Mouse (Mus musculus): ENCODE results near the gene Timmdc1.

The Timmdc1 gene

GRCm38 (mm10) chr16:38522129-38523084, at the start of gene Timmdc1:
Gene Timmdc1 (minus strand): TSS chr16:38522663.
- peak; percentile 98 for DNase-seq

- no peak for DNase-seq
Measured at GRCm38 (mm10) chr16:38571481-38571880, 49.0 kb upstream of the Timmdc1 start.

GRCm38 (mm10) chr16:38568192-38568591, 45.7 kb upstream of the Timmdc1 start:
- no peak for DNase-seq

- DNase-seq: no peak
Measured at GRCm38 (mm10) chr16:38563516-38563915, 41.1 kb upstream of the Timmdc1 start.

DNA sequence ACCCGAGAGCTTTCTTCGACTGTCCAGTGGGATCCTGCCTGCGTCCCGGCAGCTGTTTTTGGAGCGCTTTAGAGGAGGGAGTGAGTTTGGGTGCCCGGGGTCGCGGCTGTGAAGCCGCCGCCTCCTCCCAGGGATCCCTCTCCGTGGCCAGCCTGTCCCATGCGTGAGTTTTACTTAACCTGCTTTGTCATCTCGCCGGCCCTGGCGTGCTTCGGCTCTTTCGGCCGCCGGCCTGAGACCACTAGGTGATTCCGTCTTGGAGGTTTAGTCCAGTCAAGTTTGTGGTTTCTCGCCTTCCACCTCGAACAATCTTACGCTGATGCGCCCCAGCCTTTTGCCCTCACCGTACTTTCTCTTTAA, 40.5 kb upstream of the Timmdc1 start:
- no peak for DNase-seq

DNA sequence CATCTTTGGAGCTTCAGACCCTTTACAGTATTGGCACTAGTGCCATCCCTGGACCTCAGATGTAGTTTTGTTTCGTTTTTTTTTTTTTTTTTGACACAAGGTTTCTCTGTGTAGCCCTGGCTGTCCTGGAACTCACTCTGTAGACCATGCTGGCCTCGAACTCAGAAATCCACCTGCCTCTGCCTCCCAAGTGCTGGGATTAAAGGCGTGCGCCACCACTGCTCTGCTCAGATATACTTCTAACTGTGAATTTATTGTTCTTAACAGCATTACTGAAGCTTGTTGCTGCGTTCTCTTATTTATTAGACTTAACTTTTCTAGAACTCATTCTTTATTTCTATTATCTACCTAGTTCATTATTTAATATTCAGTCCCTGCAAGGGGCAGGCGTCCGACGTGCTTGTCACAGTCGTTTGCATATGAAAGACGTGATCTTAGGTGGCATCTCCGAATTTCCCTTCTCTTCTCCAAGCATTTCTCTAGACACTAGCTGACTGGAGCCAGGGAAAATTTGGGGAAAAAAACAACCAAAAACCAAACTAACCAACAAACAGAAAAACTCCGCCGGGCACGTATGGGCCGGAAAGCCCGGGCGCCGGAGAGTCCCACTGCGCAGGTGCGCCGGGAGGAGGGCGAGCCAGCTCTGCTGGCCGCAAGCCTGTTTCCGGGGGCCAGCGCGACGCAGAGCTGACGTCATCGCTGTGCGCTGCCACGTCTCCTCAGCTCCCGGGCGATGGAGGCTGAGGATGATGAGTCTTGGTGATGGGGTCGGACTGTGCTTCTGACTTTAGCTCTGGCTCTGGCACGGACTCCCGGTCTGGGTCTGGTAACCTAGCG, 39.9 kb upstream of the Timmdc1 start:
- peak; percentile 96 for DNase-seq

- DNase-seq: no peak
Measured at GRCm38 (mm10) chr16:38558221-38558748, 35.8 kb upstream of the Timmdc1 start, which contains the start of gene Tmem39a. Gene Tmem39a (plus strand): TSS chr16:38558698.

DNA sequence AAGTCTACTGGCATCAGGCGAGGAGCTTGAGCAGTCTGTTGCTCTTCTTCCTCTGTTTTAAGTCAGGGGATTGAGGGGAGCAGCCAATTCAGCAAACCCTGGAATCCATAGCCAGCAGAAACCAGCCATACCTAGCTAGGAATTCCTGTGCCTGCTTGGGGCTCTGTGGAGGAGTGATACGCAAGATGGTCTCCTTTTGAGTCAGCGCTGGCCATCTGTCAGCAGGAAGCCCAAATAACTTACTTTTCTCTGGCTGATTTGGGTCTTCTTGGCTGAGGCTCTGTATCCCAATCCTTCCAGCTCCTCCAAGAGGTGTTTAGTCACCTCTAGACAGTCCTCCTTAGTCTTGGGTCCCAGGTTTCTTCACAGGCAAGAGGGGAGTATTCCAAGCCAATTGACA, 33.5 kb upstream of the Timmdc1 start:
- DNase-seq: no peak

DNA sequence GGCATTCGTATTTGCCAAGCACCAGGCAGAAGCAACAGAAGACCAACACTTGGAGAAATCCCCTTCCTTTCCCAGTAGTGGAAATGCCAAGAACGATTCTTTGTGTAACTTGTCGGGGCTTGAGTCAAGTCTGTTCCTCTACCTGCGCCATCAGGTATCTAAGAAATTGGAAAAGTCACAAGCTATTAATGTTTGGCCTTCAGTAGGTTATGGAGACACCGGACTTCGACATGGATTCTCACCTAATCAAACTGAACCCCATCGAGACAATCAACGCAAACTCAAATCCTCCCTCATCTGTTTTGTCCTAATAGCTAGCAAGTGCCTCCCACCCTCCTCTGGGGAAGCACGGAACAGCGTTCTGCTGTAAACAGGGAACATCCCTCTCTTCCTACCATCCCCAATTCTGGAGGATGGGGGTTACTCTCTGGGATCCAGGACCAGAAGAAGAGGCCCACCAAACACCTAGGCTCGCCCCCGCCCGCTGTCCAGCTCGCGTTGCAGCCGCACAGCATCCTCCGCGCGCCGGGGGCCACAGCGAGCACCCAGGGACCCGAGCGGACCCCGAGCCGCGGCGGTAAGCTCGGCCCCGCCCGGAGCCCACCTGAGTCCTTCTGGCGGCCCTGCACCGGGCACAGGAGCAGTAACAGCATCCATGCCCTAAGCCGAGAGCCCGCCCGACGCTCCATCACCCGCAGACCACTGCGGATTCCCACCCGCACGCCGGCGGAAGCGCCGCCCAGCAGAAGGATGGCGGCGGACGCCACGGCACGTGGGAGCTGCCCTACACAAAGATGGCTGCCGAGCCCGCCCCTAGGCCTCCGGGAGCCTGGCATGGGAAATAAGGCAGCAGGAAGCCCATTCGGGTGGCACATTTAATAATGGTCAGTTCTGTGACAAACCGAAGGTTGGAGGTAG, 27.3 kb upstream of the Timmdc1 start, which contains the start of gene Poglut1:
Poglut1 (minus strand) TSS at position 780 of the 918 bp plus-strand sequence.
- DNase-seq: peak; percentile 85

DNA sequence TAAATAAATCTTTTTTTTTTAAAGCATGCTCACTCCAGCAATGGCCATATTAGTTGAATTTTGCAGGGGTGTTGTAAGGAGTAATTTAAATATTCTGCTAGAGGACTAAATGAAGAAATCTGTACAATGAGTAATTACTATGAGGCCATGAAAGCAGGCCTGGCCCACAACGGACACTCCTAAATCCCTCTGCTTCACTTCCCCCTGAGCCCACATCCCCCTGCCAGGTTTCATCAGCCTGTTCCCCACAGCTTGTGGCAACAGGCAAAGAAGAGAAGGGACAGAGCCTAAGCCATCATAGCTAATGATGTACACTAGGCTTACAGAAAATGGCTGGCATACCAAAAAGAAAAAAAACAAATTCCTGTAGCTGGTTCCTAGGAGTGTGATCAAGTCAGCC, 25.5 kb upstream of the Timmdc1 start:
- no peak for DNase-seq

DNA sequence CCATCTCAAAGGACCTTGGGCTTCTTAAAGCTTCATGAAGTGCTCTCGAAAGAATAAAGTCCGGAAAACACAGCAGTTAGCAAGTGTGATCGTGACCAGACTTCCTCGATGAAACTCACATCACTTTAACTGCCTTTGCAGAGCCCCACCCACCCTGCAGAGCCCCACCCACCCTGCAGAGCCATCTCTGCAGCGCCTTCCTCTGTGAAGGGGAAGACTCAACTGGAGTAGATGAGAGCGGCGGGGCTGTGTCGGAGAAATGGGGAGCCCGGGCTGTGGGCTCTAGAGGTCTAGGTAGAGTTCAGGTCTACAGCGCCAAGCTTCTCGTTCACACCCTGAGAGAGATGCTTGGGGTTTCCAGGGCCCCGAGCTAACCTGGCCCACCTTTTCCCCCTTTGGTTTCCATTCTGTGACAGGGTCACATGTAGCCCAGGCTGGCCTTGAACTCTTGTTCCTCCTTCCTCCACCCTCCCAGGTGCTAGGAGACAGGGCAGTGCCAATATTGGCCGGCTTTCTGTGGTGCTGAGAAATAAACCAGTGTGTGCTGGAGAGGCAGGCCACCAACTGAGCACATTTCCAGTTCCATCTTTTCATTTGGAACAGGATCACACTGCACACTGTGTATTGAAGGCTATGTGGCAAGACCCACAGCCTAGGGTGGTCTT, 16.4 kb upstream of the Timmdc1 start:
- no peak for DNase-seq

DNA sequence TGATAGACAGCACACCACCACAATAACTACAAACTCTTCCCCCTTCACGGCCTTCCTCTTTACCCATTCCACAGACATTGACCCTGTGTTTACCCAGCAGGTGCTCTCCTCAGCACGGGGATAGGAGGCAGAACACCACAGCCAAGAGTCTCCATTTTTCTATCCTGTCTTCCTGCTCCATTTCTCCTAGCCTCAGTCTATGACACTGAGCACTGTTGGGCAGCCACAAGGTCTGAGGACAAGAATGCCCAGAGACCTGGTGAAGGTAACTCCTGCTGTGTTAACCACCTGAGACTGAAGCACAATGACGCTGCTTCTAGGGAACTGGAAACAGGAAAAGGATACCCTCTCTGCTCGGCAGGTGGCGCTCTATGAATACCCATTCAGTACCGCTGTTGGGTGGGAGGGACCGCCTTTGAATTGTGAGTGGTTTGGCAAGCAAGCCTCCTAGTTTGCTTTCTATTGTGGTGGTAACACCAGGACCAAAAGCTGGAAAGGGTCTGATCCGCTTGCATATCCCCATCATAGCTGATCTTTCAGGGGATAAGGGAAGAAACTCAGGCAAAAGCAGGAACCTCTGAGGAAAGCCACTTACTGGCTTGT, 14.2 kb upstream of the Timmdc1 start:
- peak; percentile 89 for DNase-seq

DNA sequence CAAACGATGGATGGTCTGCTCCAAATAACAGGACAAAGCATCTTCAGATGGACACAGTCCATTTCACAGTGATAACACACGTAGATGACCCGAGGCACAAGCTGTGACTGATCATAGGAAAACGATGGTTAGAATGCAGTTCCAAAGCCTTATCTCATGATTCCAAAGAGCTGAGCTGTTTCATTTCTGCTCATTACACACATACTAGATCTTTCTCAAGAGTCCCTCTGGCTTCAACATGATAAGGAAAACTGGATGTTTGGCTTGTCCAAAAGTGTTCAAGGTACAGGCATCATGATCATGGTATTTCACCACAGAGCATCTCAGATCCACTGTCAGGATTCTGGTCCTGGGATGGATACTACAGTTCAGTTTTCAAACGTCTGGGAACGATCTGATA, 3.8 kb upstream of the Timmdc1 start:
- DNase-seq: no peak

DNA sequence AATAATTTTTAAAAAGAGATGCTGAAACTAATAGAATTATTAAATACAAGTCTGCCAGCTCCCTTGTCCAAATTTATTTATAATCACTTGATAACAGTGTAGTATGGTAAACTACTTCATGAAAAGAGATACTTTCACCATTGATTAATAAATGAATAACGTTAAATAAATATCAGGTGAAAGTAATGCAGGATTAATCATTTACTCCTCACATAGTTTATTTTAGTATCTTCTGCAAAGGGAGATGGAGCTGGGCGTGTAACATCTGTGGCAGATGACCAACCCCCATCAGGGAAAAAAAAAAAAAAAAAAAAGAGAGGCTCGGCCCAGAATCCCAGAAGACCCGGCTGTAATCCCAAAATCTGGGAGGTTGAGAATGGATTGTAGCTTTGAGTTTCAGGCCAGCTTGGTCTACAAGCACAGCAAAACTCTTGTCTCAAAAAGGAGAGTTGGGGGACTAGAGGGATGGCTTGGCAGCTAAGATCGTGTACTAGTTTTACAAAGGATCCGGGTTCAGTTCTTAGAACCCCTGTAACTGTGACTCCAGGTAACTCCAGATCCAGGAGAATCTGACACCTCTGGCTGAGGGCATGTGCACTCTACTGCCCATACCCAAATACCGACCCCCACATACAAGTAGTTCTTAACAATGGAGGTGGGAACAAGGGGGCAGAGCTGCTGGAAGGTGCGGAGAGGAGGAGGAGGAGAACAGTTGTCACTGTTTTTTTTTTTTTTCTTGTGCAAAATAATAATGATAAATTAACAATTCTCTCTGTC, 1.1 kb downstream of the Timmdc1 start:
- no peak for DNase-seq

GRCm38 (mm10) chr16:38519140-38519539, 3.3 kb downstream of the Timmdc1 start:
- DNase-seq: no peak

GRCm38 (mm10) chr16:38510846-38511245, 11.6 kb downstream of the Timmdc1 start:
- DNase-seq: no peak

DNA sequence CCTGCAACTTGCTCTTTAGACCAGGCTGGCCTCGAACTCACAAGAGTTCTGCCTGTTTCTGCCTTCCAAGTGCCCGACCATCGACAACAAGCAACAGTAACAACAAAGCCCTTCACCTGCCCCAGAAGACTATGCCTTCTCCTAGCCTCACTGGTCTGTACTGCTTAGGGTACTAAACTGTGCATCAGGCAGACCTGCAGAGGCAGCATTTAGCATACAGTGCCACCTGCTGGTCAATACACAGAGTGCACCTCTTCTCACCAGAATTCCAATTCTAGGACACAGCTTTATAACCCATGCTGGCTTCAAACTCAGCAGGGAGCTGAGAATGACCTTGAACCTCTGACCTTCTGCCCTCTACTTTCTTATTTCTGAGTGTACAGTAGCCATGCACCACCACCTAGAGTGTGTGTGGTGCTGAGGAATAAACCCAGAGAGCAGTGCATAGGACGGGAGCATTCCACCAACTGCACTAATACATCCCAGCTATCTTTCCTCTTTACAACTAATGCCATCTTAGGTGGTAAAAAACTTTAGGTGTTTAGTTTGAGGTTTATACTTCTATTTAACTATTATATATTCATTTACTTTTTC, 16.3 kb downstream of the Timmdc1 start:
- peak; percentile 65 for DNase-seq

DNA sequence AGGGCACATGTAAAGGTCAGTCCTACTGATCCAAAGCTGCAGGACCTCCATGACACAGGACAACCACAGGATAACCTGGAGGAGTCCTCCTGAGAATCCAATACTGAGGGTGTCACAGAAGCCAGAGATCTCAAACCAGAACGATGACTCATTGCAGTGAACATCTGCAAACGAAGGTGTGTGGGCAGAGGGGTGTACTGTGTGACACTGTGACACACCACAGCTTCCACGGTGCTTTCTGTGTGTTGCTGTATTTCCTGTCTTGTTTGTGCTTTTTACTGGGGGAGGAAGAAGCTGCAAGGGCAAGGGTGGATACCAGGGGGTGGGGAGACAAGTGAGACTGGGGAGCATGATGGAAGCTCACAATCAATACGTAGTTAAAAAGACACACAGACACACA, 18.9 kb downstream of the Timmdc1 start:
- no peak for DNase-seq

DNA sequence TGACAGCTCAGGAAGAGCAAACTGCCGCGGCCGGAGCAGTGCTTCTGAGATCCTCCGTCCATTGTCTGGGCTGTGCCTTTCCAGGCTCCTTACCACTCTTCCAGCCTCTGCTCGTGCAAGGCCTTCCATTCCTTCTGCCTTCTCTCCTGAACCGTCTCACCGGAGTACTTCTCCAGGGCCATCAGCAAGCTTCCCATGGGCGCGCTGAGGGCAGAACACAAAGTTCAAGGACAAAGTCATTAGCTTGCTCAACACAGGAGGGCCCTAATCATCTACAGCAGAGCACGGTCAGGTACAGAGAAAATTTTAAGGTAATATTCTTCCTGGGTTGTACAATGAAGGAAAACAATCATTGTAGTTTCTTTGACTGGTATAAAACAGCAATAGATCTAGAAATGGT, 20.0 kb downstream of the Timmdc1 start:
- DNase-seq: no peak

DNA sequence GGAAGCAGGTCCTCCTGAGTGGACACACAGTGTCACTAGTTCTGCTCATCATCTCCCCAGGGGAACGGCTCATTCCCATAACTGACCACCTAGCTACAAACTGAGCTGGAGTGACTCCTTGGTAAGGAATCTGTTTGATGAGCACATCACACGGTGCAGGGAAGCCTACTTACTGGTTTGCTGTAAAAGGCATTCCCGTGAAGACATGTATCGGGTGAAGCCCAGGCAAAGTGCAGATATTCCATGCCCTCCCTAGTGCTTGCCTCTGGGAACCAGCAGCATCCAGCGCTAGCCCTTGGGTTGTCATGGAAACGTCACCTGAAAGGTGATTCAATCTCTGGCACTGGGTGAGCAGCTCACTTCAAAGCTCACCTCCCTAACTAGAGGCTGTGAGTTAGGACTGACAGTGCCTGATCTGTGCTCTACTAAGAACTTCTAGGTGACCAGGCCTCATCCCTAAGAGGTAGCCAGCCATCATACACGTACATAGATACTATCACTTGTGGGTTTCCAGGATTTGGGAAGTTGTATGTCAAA, 25.8 kb downstream of the Timmdc1 start:
- no peak for DNase-seq

Measured in thymus, postnatal 4 days (tissue).